In genomic region chr19:26747571-26748539, GRCm38 (mm10) we compare ENCODE assay signal across 8 mouse cellular contexts.
DNase-seq lines count a peak whose midpoint lies in the region; ATAC-seq and TF ChIP-seq lines count a peak whose summit lies in the region.

No protein-coding gene starts in this region.

- H3K27ac ChIP-seq in embryonic facial prominence, embryonic 14.5 days (replicated peaks; ENCODE audit: low read depth, low read length), result peak overlapping the region; percentile 99
- peak overlapping the region; percentile 93 for H3K27ac ChIP-seq in heart, embryonic 12.5 days (ENCODE audit: poor library complexity, severe bottlenecking)
- peak overlapping the region; percentile 100 for H3K27ac ChIP-seq in kidney, embryonic 16.5 days (ENCODE audit: low read length)
- H3K27ac ChIP-seq in liver, embryonic 11.5 days (ENCODE audit: low read depth, low read length), result peak overlapping the region; percentile 81
- H3K27ac ChIP-seq in stomach, postnatal 0 days (replicated peaks), result peak overlapping the region; percentile 90

- DNase-seq in adrenal gland, postnatal 4 days (ENCODE audit: low spot score in 2 of 2), result peak; percentile 22 to 40
- DNase-seq in embryonic facial prominence, embryonic 14.5 days (ENCODE audit: low spot score), result peak; percentile 98
- DNase-seq in liver, embryonic 11.5 days (ENCODE audit: low spot score), result peak; percentile 74
- DNase-seq in naive thymus-derived CD4-positive, alpha-beta T cell, adult 2 months (ENCODE audit: low read depth), result peak; percentile 93
- peak; percentile 69 for DNase-seq in stomach, postnatal 0 days (ENCODE audit: low spot score)

- TF ChIP-seq CTCF in C2C12 (IDR thresholded peaks at IDR 0.05; ENCODE audit: control insufficient read depth, insufficient read depth, insufficient read length), result no peak
- peak; percentile 70 for TF ChIP-seq CTCF in stomach, postnatal 0 days (IDR thresholded peaks at IDR 0.05; ENCODE audit: low read depth)

- H3K4me1 ChIP-seq in embryonic facial prominence, embryonic 14.5 days (ENCODE audit: control insufficient read depth, insufficient read depth, low read length), result peaks cover 8% of the 10 kb centered on the region
- H3K4me1 ChIP-seq in heart, embryonic 12.5 days (replicated peaks), result peaks cover 14% of the 10 kb centered on the region
- peaks cover 19% of the 10 kb centered on the region for H3K4me1 ChIP-seq in kidney, embryonic 16.5 days (ENCODE audit: insufficient read depth, low read length)
- peaks cover 4% of the 10 kb centered on the region; the same call in 1 of the 2 replicates for H3K4me1 ChIP-seq in liver, embryonic 11.5 days (replicated peaks; ENCODE audit: control insufficient read depth, insufficient read depth, low read length)
- no peaks in the 10 kb centered on the region for H3K4me1 ChIP-seq in stomach, postnatal 0 days (replicated peaks; ENCODE audit: control insufficient read depth, insufficient read depth)

- H3K36me3 ChIP-seq in C2C12 (ENCODE audit: control insufficient read depth, insufficient read depth), result no peaks in the 10 kb centered on the region
- H3K36me3 ChIP-seq in embryonic facial prominence, embryonic 14.5 days (ENCODE audit: control insufficient read depth, insufficient read depth, low read length), result peaks cover 23% of the 10 kb centered on the region
- 0 out of 2 replicates have a peak, but pooled peaks cover 3% of the 10 kb centered on the region for H3K36me3 ChIP-seq in heart, embryonic 12.5 days
- H3K36me3 ChIP-seq in kidney, embryonic 16.5 days (ENCODE audit: insufficient read depth, low read length), result peaks cover 3% of the 10 kb centered on the region; the same call in 1 of the 2 replicates
- H3K36me3 ChIP-seq in liver, embryonic 11.5 days (ENCODE audit: control insufficient read depth, insufficient read depth, low read length), result no peaks in the 10 kb centered on the region
- H3K36me3 ChIP-seq in stomach, postnatal 0 days (ENCODE audit: control insufficient read depth, insufficient read depth, low read length), result no peaks in the 10 kb centered on the region

- no peaks in the 10 kb centered on the region for H3K9me3 ChIP-seq in embryonic facial prominence, embryonic 14.5 days (ENCODE audit: control insufficient read depth, low read length)
- no peaks in the 10 kb centered on the region for H3K9me3 ChIP-seq in heart, embryonic 12.5 days (replicated peaks)
- H3K9me3 ChIP-seq in kidney, embryonic 16.5 days (ENCODE audit: low read length), result no peaks in the 10 kb centered on the region
- H3K9me3 ChIP-seq in liver, embryonic 11.5 days (ENCODE audit: control insufficient read depth, low read length), result no peaks in the 10 kb centered on the region
- H3K9me3 ChIP-seq in stomach, postnatal 0 days (ENCODE audit: control insufficient read depth, low read length), result no peaks in the 10 kb centered on the region

- peak; percentile 90 for ATAC-seq in embryonic facial prominence, embryonic 14.5 days (ENCODE audit: low read depth)
- ATAC-seq in heart, embryonic 12.5 days (ENCODE audit: insufficient number of reproducible peaks, low FRiP score), result peak; percentile 81
- ATAC-seq in kidney, embryonic 16.5 days (ENCODE audit: low FRiP score, low TSS enrichment), result peak; percentile 94
- ATAC-seq in liver, embryonic 11.5 days (replicated peaks; ENCODE audit: low FRiP score), result peak; percentile 73
- ATAC-seq in stomach, postnatal 0 days (ENCODE audit: low FRiP score, low TSS enrichment), result peak; percentile 90

- peak overlapping the region; percentile 82 for H3K4me2 ChIP-seq in embryonic facial prominence, embryonic 14.5 days (ENCODE audit: low read depth, low read length)
- H3K4me2 ChIP-seq in heart, embryonic 12.5 days, result peak overlapping the region; percentile 77
- H3K4me2 ChIP-seq in kidney, embryonic 16.5 days (replicated peaks; ENCODE audit: low read depth, low read length), result peak overlapping the region; percentile 79
- H3K4me2 ChIP-seq in liver, embryonic 11.5 days, result peak overlapping the region; percentile 71
- H3K4me2 ChIP-seq in stomach, postnatal 0 days (replicated peaks; ENCODE audit: low read depth), result peak overlapping the region; percentile 75

- TF ChIP-seq EP300 in stomach, postnatal 0 days (optimal IDR thresholded peaks at IDR 0.05), result no peak

- no peaks in the 10 kb centered on the region for H3K27me3 ChIP-seq in C2C12 (ENCODE audit: control insufficient read depth, insufficient read depth, insufficient read length)
- no peaks in the 10 kb centered on the region for H3K27me3 ChIP-seq in embryonic facial prominence, embryonic 14.5 days (replicated peaks; ENCODE audit: control insufficient read depth, insufficient read depth, low read length)
- no peaks in the 10 kb centered on the region for H3K27me3 ChIP-seq in heart, embryonic 12.5 days (replicated peaks)
- H3K27me3 ChIP-seq in kidney, embryonic 16.5 days (ENCODE audit: insufficient read depth, low read length), result no peaks in the 10 kb centered on the region
- no peaks in the 10 kb centered on the region for H3K27me3 ChIP-seq in liver, embryonic 11.5 days (replicated peaks; ENCODE audit: control insufficient read depth, insufficient read depth, low read length)
- no peaks in the 10 kb centered on the region for H3K27me3 ChIP-seq in stomach, postnatal 0 days (ENCODE audit: control insufficient read depth, insufficient read depth, low read length)

- H3K4me3 ChIP-seq in C2C12 (ENCODE audit: insufficient read depth, poor library complexity, severe bottlenecking), result peak overlapping the region; percentile 37
- H3K4me3 ChIP-seq in embryonic facial prominence, embryonic 14.5 days (ENCODE audit: low read depth, low read length), result peak overlapping the region; percentile 61
- H3K4me3 ChIP-seq in heart, embryonic 12.5 days, result peak overlapping the region; percentile 67
- peak overlapping the region; percentile 67 for H3K4me3 ChIP-seq in kidney, embryonic 16.5 days (ENCODE audit: low read length)
- H3K4me3 ChIP-seq in liver, embryonic 11.5 days (ENCODE audit: low read depth, low read length), result peak overlapping the region; percentile 54
- peak overlapping the region; percentile 51 for H3K4me3 ChIP-seq in stomach, postnatal 0 days (ENCODE audit: low read depth, low read length)

- under 1% methylated on average over 36 of the region's 36 CpGs for WGBS in embryonic facial prominence, embryonic 14.5 days
- WGBS in heart, embryonic 12.5 days, result 1% methylated on average over 36 of the region's 36 CpGs
- WGBS in kidney, embryonic 16.5 days, result under 1% methylated on average over 36 of the region's 36 CpGs
- under 1% methylated on average over 36 of the region's 36 CpGs for WGBS in liver, embryonic 11.5 days
- WGBS in stomach, postnatal 0 days, result under 1% methylated on average over 36 of the region's 36 CpGs

- peak overlapping the region; percentile 79 for H3K9ac ChIP-seq in embryonic facial prominence, embryonic 14.5 days (ENCODE audit: low read depth, low read length)
- H3K9ac ChIP-seq in heart, embryonic 12.5 days, result peak overlapping the region; percentile 77
- H3K9ac ChIP-seq in kidney, embryonic 16.5 days (replicated peaks; ENCODE audit: low read length), result peak overlapping the region; percentile 89
- peak overlapping the region; percentile 61 for H3K9ac ChIP-seq in liver, embryonic 11.5 days (ENCODE audit: low read depth, low read length)
- H3K9ac ChIP-seq in stomach, postnatal 0 days (ENCODE audit: low read length), result peak overlapping the region; percentile 58

- H3ac ChIP-seq in C2C12 (ENCODE audit: control insufficient read depth, insufficient read length, low read depth), result peak overlapping the region; percentile 75

- H3K79me2 ChIP-seq in C2C12 (ENCODE audit: control insufficient read depth, insufficient read depth), result no peaks in the 10 kb centered on the region

- H3K79me3 ChIP-seq in C2C12 (ENCODE audit: low read depth), result no peaks in the 10 kb centered on the region

TF ChIP-seq in C2C12, 6 proteins besides CTCF, POLR2A, EP300 and RAD21:
- TF ChIP-seq MAX (IDR thresholded peaks at IDR 0.05) (peak; percentile 56), FOSL1 (IDR thresholded peaks at IDR 0.05; ENCODE audit: insufficient read depth, low read length, poor library complexity, severe bottlenecking) (no peak), CEBPB (IDR thresholded peaks at IDR 0.05; ENCODE audit: low read depth) (peak; percentile 99), MYOG (IDR thresholded peaks at IDR 0.05; ENCODE audit: control insufficient read depth, extremely low read depth, insufficient read length) (no peak), USF1 (IDR thresholded peaks at IDR 0.05; ENCODE audit: low read depth) (no peak), MYOD1 (IDR thresholded peaks at IDR 0.05; ENCODE audit: control insufficient read depth, insufficient read length, low read depth) (no peak)

Comparison
In these comparisons a context has a peak if more than half of its experiments do, and no peak if none do; other contexts are left out.
1. Peak in every context shown above with its lines: DNase-seq, ATAC-seq, H3K4me3 ChIP-seq and H3K27ac ChIP-seq.
2. DNase-seq: peak in every context shown above with its lines; median percentile 98 in embryonic facial prominence, embryonic 14.5 days; 93 in naive thymus-derived CD4-positive, alpha-beta T cell, adult 2 months; 74 in liver, embryonic 11.5 days; 69 in stomach, postnatal 0 days; 31 in adrenal gland, postnatal 4 days.